Mouse (Mus musculus): ENCODE measurements at regions not wholly inside any gene's neighbourhood (a gene's known extent, or its start where the extent isn't known, plus 50 kb on each side); places are given as distances from the start of the nearest gene placed in this dataset.

DNA sequence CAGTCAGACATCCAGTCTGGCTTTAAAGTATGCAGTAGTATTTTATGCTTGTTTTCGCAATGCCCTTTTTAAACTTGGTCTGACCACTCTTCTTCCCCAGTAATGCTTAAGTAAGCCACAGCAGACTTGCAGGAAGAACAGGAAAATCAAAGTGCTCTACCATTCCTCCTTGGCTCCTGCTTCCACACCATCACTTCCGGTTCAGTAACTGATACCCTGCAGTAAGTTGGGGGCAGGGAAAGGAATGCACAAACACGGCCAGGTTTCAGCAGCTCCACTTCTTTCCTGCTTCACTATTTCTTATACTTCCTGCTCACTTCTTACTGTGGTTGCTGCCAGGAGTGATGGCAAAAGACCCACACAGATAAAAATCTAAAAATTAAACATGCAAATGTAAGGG lies 269.2 kb downstream of the Fign start:
- intact Hi-C loops (cut with DNase I), result no loop called here
- Histone ChIP-seq H3K4me3 (no peak overlapping the region), H3K9ac (ENCODE audit: low read depth, low read length) (no peak overlapping the region), H3K27ac (no peak overlapping the region), H3K79me2 (replicated peaks; ENCODE audit: control insufficient read depth, insufficient read depth, low read length) (no peaks in the 10 kb centered on the region), H3K36me3 (ENCODE audit: control insufficient read depth, insufficient read depth, low read length) (peaks cover 4% of the 10 kb centered on the region; the same call in 1 of the 2 replicates), H3K4me1 (ENCODE audit: control insufficient read depth, insufficient read depth, low read length) (peaks cover 1% of the 10 kb centered on the region; the same call in 1 of the 2 replicates), H3K27me3 (ENCODE audit: control insufficient read depth, insufficient read depth, low read length) (no peaks in the 10 kb centered on the region)
- TF ChIP-seq CTCF (IDR thresholded peaks at IDR 0.05) (no peak), POLR2A (IDR thresholded peaks at IDR 0.05; ENCODE audit: insufficient read depth, low read depth, low read length) (no peak)
- no peak for DNase-seq
- 41% methylated on average over 3 of the region's 3 CpGs for WGBS

DNA sequence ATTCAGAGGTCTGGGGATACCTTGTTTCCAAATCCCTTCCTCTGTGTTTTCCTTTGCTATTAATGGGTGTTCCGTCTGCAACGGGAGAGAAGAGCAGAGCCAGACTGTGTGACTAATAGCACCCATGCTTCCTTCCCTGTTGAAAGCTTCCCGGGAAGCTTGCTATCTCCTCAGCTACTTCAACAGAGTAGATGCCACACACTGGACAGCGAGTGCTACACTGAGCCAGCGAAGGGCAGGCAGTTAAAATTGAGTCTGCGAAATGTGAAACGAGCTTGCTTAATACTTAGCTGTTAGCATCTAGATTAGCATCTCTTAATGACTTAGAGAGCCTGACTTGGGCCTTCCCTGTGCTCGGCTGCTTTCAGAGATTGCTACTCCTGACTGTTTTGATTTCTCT lies 278.4 kb downstream of the Fign start:
- H3K4me3 ChIP-seq, result no peak overlapping the region
- H3K79me2 ChIP-seq (replicated peaks; ENCODE audit: control insufficient read depth, insufficient read depth, low read length), result no peaks in the 10 kb centered on the region
- no peak overlapping the region for H3K27ac ChIP-seq
- H3K36me3 ChIP-seq (ENCODE audit: control insufficient read depth, insufficient read depth, low read length), result no peaks in the 10 kb centered on the region
- TF ChIP-seq POLR2A (IDR thresholded peaks at IDR 0.05; ENCODE audit: insufficient read depth, low read depth, low read length), result no peak
- no peak for TF ChIP-seq CTCF (IDR thresholded peaks at IDR 0.05)
- no peak for TF ChIP-seq EP300 (IDR thresholded peaks at IDR 0.05; ENCODE audit: insufficient read depth, low read depth, low read length)
- H3K27me3 ChIP-seq (ENCODE audit: control insufficient read depth, insufficient read depth, low read length), result no peaks in the 10 kb centered on the region
- DNase-seq, result no peak
- intact Hi-C loops (cut with DNase I), result no loop called here
- H3K4me1 ChIP-seq (ENCODE audit: control insufficient read depth, insufficient read depth, low read length), result no peaks in the 10 kb centered on the region
- WGBS, result 7% methylated on average over 8 of the region's 8 CpGs
- H3K9ac ChIP-seq (ENCODE audit: low read depth, low read length), result no peak overlapping the region
